Mouse (Mus musculus) kidney, postnatal 0 days (tissue): Measurements from ENCODE around the gene Lipe. TPM values are rescaled to one million over a fixed set of nuclear protein-coding genes. Genes with fewer than 3 reads are reported as not detected.

ENCODE experiments used
- ATAC-seq: fragments of 200-750 bp; cut with Nextera tagmentation; replicated peaks from 2 replicates; pipeline ENCODE4 v1.8.0; 2017; ENCODE audit warnings: low read depth, moderate number of reproducible peaks, moderate TSS enrichment, moderate library complexity; ENCODE audit not compliant: low FRiP score
- DNase-seq: peaks from one replicate; pipeline ENCODE4 v3.0.0-alpha.2; 2016; ENCODE audit warnings: low spot score
- H3K27ac ChIP-seq: fragments of 300-500 bp; sonication (generic); 2 replicates; pipeline ENCODE4 v1.5.1; 2014; ENCODE audit warnings: mild to moderate bottlenecking
- H3K27me3 ChIP-seq: fragments of 300-500 bp; sonication (generic); 2 replicates; pipeline ENCODE4 v1.6.1; 2014; ENCODE audit warnings: low read length, mixed read lengths; ENCODE audit not compliant: insufficient read depth
- H3K36me3 ChIP-seq: fragments of 300-500 bp; sonication (generic); 2 replicates; pipeline ENCODE4 v1.6.1; 2014; ENCODE audit warnings: low read length, mixed read lengths; ENCODE audit not compliant: insufficient read depth
- H3K4me1 ChIP-seq: fragments of 300-500 bp; sonication (generic); replicated peaks from 2 replicates; pipeline ENCODE4 v1.6.1; 2014; ENCODE audit warnings: antibody characterized with exemption, low read length, mixed read lengths; ENCODE audit not compliant: insufficient read depth
- H3K4me2 ChIP-seq: fragments of 300-500 bp; sonication (generic); 2 replicates; pipeline ENCODE4 v1.6.1; 2014; ENCODE audit warnings: mild to moderate bottlenecking, low read length, moderate library complexity, mixed read lengths
- H3K4me3 ChIP-seq: fragments of 300-500 bp; sonication (generic); replicated peaks from 2 replicates; pipeline ENCODE4 v1.5.1; 2014; ENCODE audit warnings: low read depth, low read length
- H3K9ac ChIP-seq: fragments of 300-500 bp; sonication (generic); 2 replicates; pipeline ENCODE4 v1.6.1; 2014; ENCODE audit warnings: low read depth, low read length
- H3K9me3 ChIP-seq: fragments of 300-500 bp; sonication (generic); replicated peaks from 2 replicates; pipeline ENCODE4 v1.6.1; 2016; ENCODE audit warnings: low read length, inconsistent platforms, mixed read lengths
- CTCF ChIP-seq: IDR thresholded peaks from 2 replicates; pipeline ENCODE4 v1.5.1; 2016; ENCODE audit warnings: antibody characterized with exemption, low read depth, mild to moderate bottlenecking, moderate library complexity
- WGBS: fragments of 180-500 bp; shearing (Covaris S2); extraction: QIAGEN DNeasy Blood & Tissue Kit; methylation state at CpG from one replicate; pipeline ENCODE4 v1.1.7; 2014; 5-methylcytosine and 5-hydroxymethylcytosine counted together
- polyA plus RNA-seq: library from polyadenylated mRNA; unstranded; fragments of >200 nt; fragmentation: Nextera tagmentation; extraction: Ambion mirVana; gene quantifications from 2 replicates; pipeline ENCODE4 v1.2.1, GENCODE M21; 2015

Gene Lipe
- polyA plus RNA-seq, 1 experiment from 2014 or later, result 6.4 TPM

- no peaks in the 10 kb centered on the region for H3K27me3 ChIP-seq
- WGBS, result 53% methylated on average over 8 of the region's 8 CpGs
- H3K4me2 ChIP-seq, result no peak overlapping the region
- peak overlapping the region; percentile 25; the same call in 1 of the 2 replicates for H3K27ac ChIP-seq
- 0 out of 2 replicates have a peak, but pooled peaks have one; percentile 33 for ATAC-seq
- peaks cover 13% of the 10 kb centered on the region for H3K4me1 ChIP-seq
- no peaks in the 10 kb centered on the region for H3K9me3 ChIP-seq
- TF ChIP-seq CTCF, result no peak
- H3K9ac ChIP-seq, result peak overlapping the region; percentile 35; the same call in 1 of the 2 replicates
- H3K4me3 ChIP-seq, result no peak overlapping the region
- peaks cover 16% of the 10 kb centered on the region; the same call in 1 of the 2 replicates for H3K36me3 ChIP-seq
- DNase-seq, result no peak
Observed at GRCm38 (mm10) chr7:25390054-25390770, 8.3 kb downstream of the Lipe start.

GRCm38 (mm10) chr7:25388916-25389315 is 9.6 kb downstream of the Lipe start:
- no peak for DNase-seq
- ATAC-seq, result no peak
- Histone ChIP-seq H3K4me1 (peaks cover 7% of the 10 kb centered on the region; the same call in 1 of the 2 replicates), H3K36me3 (peaks cover 26% of the 10 kb centered on the region), H3K4me3 (no peak overlapping the region), H3K27ac (no peak overlapping the region), H3K27me3 (no peaks in the 10 kb centered on the region), H3K9me3 (no peaks in the 10 kb centered on the region), H3K4me2 (no peak overlapping the region), H3K9ac (no peak overlapping the region)
- 87% methylated on average over 7 of the region's 7 CpGs for WGBS
- no peak for TF ChIP-seq CTCF

GRCm38 (mm10) chr7:25387811-25388440 is 10.6 kb downstream of the Lipe start:
- no peak overlapping the region for H3K4me2 ChIP-seq
- ATAC-seq, result no peak
- H3K27me3 ChIP-seq, result no peaks in the 10 kb centered on the region
- H3K4me1 ChIP-seq, result peaks cover 7% of the 10 kb centered on the region; the same call in 1 of the 2 replicates
- no peak overlapping the region for H3K27ac ChIP-seq
- no peak for DNase-seq
- TF ChIP-seq CTCF, result no peak
- WGBS, result 92% methylated on average over 18 of the region's 18 CpGs
- H3K36me3 ChIP-seq, result peaks cover 26% of the 10 kb centered on the region
- H3K9me3 ChIP-seq, result no peaks in the 10 kb centered on the region
- H3K4me3 ChIP-seq, result no peak overlapping the region
- no peak overlapping the region for H3K9ac ChIP-seq

- H3K27me3 ChIP-seq, result no peaks in the 10 kb centered on the region
- DNase-seq (peak; percentile 61), ATAC-seq (peak; percentile 23)
- peaks cover 7% of the 10 kb centered on the region; the same call in 1 of the 2 replicates for H3K4me1 ChIP-seq
- H3K36me3 ChIP-seq, result peaks cover 30% of the 10 kb centered on the region
- 68% methylated on average over 12 of the region's 12 CpGs for WGBS
- 0 out of 2 replicates have a peak overlapping the region, but pooled peaks have one; percentile 18 for H3K9ac ChIP-seq
- H3K4me3 ChIP-seq, result no peak overlapping the region
- TF ChIP-seq CTCF, result no peak
- no peak overlapping the region for H3K4me2 ChIP-seq
- H3K27ac ChIP-seq, result peak overlapping the region; percentile 73
- H3K9me3 ChIP-seq, result no peaks in the 10 kb centered on the region
Observed at GRCm38 (mm10) chr7:25385850-25386555, 12.5 kb downstream of the Lipe start.

- ATAC-seq (no peak), DNase-seq (no peak)
- Histone ChIP-seq H3K27me3 (no peaks in the 10 kb centered on the region), H3K4me1 (peaks cover 5% of the 10 kb centered on the region; the same call in 1 of the 2 replicates), H3K4me3 (no peak overlapping the region), H3K9me3 (no peaks in the 10 kb centered on the region), H3K4me2 (no peak overlapping the region), H3K36me3 (peaks cover 34% of the 10 kb centered on the region), H3K9ac (no peak overlapping the region), H3K27ac (no peak overlapping the region)
- no peak for TF ChIP-seq CTCF
- 94% methylated on average over 12 of the region's 12 CpGs for WGBS
Observed at GRCm38 (mm10) chr7:25385259-25385658, 13.3 kb downstream of the Lipe start.

DNA sequence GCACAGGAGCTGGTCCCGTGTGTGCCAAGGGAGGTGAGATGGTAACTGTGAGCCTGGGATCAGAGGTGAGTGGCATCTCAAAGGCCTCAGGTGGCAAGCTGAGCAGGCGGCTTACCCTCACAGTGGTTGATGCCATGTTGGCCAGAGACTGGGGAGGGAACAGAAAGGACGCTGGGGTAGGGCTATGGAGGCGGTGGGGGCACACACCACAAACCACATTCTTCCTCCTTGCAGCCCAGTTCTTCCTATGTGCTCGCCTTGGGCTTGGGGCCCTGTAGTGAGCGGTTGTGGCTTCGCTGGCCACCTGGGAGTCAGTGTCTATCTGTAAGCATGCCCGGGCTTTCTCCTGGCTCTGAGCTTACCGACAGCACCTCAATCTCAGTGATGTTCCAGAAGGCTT is 13.7 kb downstream of the Lipe start:
- no peak overlapping the region for H3K9ac ChIP-seq
- no peaks in the 10 kb centered on the region for H3K27me3 ChIP-seq
- no peak for ATAC-seq
- H3K9me3 ChIP-seq, result no peaks in the 10 kb centered on the region
- peaks cover 34% of the 10 kb centered on the region for H3K36me3 ChIP-seq
- H3K4me2 ChIP-seq, result no peak overlapping the region
- peaks cover under 1% of the 10 kb centered on the region; the same call in 1 of the 2 replicates for H3K4me1 ChIP-seq
- WGBS, result 92% methylated on average over 9 of the region's 9 CpGs
- no peak for TF ChIP-seq CTCF
- H3K27ac ChIP-seq, result no peak overlapping the region
- no peak overlapping the region for H3K4me3 ChIP-seq
- no peak for DNase-seq
